Mouse (Mus musculus) brain, embryonic 14.5 days (tissue): ENCODE results near the gene Ppil2.

Experiments
- CTCF ChIP-seq: fragments of 200-500 bp; IDR thresholded peaks from 2 replicates; pipeline ENCODE4 v1.5.1; 2012; ENCODE audit warnings: inconsistent platforms, mild to moderate bottlenecking, moderate library complexity, borderline replicate concordance; ENCODE audit not compliant: insufficient read depth, insufficient read length; ENCODE audit errors: extremely low read depth
- POLR2A ChIP-seq: fragments of 200-500 bp; IDR thresholded peaks from 2 replicates; pipeline ENCODE4 v1.6.1; 2012; ENCODE audit warnings: mild to moderate bottlenecking, inconsistent platforms, borderline replicate concordance; ENCODE audit not compliant: poor library complexity, insufficient read depth, insufficient read length, severe bottlenecking; ENCODE audit errors: extremely low read depth

DNA sequence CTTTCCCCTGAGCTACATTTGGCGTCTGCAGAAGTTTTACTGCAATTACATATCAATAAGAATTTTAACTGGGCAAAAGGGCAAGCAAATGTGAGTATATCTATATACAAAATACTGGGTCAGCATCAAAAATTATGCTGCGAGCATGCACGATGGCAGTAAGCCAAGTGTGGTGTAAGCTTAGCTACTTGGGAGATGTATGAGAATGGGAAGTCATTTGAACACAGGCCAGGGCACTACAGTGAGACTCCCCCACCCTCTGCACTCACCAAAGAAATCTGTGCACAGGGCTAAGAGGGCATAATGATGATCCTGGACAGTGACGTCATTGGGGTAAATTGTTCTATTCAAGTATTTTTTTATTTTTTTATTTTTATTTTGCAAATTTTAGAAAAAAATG, 6.5 kb downstream of the Ppil2 start:
- TF ChIP-seq CTCF (no peak), POLR2A (no peak)
